Mouse (Mus musculus) forebrain, embryonic 11.5 days (tissue): ENCODE measurements around the gene Agpat3. TPM values are rescaled to one million over a fixed set of nuclear protein-coding genes. Genes with fewer than 3 reads are reported as not detected.

ENCODE experiments used
- ATAC-seq: fragments of 200-750 bp; cut with Nextera tagmentation; replicated peaks from 2 replicates; pipeline ENCODE4 v1.8.0; 2017; ENCODE audit warnings: moderate TSS enrichment; ENCODE audit not compliant: low FRiP score
- DNase-seq: peaks from one replicate; pipeline ENCODE4 v3.0.0-alpha.2; 2017; ENCODE audit warnings: low spot score
- H3K27ac ChIP-seq: fragments of 300-500 bp; sonication (generic); 2 replicates; pipeline ENCODE4 v1.5.1; 2014; ENCODE audit warnings: low read depth, low read length
- H3K27me3 ChIP-seq: fragments of 300-500 bp; sonication (generic); 2 replicates; pipeline ENCODE4 v1.6.1; 2014; ENCODE audit warnings: mild to moderate bottlenecking, low read length, mixed read lengths; ENCODE audit not compliant: control insufficient read depth, insufficient read depth
- H3K36me3 ChIP-seq: fragments of 300-500 bp; sonication (generic); 2 replicates; pipeline ENCODE4 v1.6.1; 2014; ENCODE audit warnings: mild to moderate bottlenecking, low read length, moderate library complexity, mixed read lengths; ENCODE audit not compliant: control insufficient read depth, insufficient read depth
- H3K4me1 ChIP-seq: fragments of 300-500 bp; sonication (generic); replicated peaks from 2 replicates; pipeline ENCODE4 v1.6.1; 2014; ENCODE audit warnings: low read length, mixed read lengths; ENCODE audit not compliant: control insufficient read depth, insufficient read depth
- H3K4me2 ChIP-seq: fragments of 300-500 bp; sonication (generic); 2 replicates; pipeline ENCODE4 v1.6.1; 2014; ENCODE audit warnings: low read depth, mild to moderate bottlenecking, low read length, moderate library complexity, mixed read lengths; ENCODE audit not compliant: severe bottlenecking
- H3K4me3 ChIP-seq: fragments of 300-500 bp; sonication (generic); 2 replicates; pipeline ENCODE4 v1.5.1; 2014; ENCODE audit warnings: low read depth, low read length
- H3K9ac ChIP-seq: fragments of 300-500 bp; sonication (generic); 2 replicates; pipeline ENCODE4 v1.6.1; 2014; ENCODE audit warnings: low read length
- H3K9me3 ChIP-seq: fragments of 300-500 bp; sonication (generic); 2 replicates; pipeline ENCODE4 v1.6.1; 2016; ENCODE audit warnings: low read length, mixed read lengths; ENCODE audit not compliant: control insufficient read depth
- WGBS: fragments of 180-500 bp; shearing (Covaris S2); extraction: QIAGEN DNeasy Blood & Tissue Kit; methylation state at CpG from one replicate; pipeline ENCODE4 v1.1.7; 2014; 5-methylcytosine and 5-hydroxymethylcytosine counted together
- microRNA-seq: library from miRNA; unstranded; fragments of <30 nt; microRNA quantifications from one replicate; pipeline ENCODE4, GENCODE M21; 2016; ENCODE audit not compliant: insufficient number of aligned reads
- polyA plus RNA-seq: library from polyadenylated mRNA; unstranded; fragments of >200 nt; fragmentation: Nextera tagmentation; extraction: Ambion mirVana; gene quantifications from 2 replicates; pipeline ENCODE4 v1.2.1, GENCODE M21; 2014

Gene Agpat3
- polyA plus RNA-seq, 1 experiment from 2014 or later, result 52.3 TPM

DNA sequence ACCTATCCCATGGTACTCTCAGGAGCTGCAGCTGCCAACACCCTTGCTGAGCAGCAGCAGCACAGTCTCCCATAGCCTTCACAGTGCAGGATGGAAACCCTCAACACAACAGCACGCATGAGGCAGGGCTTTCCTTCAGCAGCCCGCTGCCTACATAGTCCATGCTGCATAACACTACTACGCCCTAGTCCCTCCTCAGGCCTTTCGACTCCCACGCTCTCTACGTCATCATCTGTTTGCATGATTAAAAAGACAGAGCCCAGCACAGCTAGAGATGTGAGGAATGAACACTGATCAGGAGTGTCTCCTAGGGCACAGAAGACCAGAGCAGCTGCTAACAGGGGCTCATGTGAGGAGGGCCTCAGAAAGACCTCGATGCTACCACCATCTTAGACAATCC, 131.0 kb downstream of the Agpat3 start:
- no peak overlapping the region for H3K4me3 ChIP-seq
- DNase-seq, result no peak
- H3K4me1 ChIP-seq, result no peaks in the 10 kb centered on the region
- no peak overlapping the region for H3K9ac ChIP-seq
- H3K36me3 ChIP-seq, result no peaks in the 10 kb centered on the region; the same call in 1 of the 2 replicates
- no peak for ATAC-seq
- 92% methylated on average over 7 of the region's 7 CpGs for WGBS
- no peak overlapping the region for H3K4me2 ChIP-seq
- H3K27ac ChIP-seq, result no peak overlapping the region
- no peaks in the 10 kb centered on the region for H3K27me3 ChIP-seq
- H3K9me3 ChIP-seq, result no peaks in the 10 kb centered on the region

DNA sequence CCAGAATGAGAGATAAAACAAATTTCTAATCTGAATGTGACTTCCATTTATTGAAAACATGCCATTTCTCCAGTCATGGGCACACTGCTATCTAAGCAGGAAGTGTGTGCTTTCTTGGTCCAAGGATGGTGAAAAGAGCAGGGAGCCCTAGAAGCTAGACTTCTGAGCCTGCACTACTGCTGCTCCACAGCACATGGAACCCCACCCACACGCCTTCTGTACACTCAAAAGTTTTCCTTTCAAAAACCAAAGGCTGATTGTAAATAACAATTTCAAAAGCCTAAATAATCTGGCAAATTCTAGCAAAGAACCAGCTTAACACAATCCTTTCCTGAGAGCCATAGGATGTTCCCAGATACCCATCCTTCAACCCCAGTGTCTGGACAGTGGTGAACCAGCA, 132.8 kb downstream of the Agpat3 start:
- Histone ChIP-seq H3K9ac (no peak overlapping the region), H3K4me2 (no peak overlapping the region), H3K27ac (no peak overlapping the region), H3K27me3 (no peaks in the 10 kb centered on the region), H3K9me3 (no peaks in the 10 kb centered on the region), H3K36me3 (no peaks in the 10 kb centered on the region; the same call in 1 of the 2 replicates), H3K4me3 (no peak overlapping the region), H3K4me1 (no peaks in the 10 kb centered on the region)
- WGBS, result 91% methylated on average over 1 of the region's 1 CpGs
- no peak for ATAC-seq
- DNase-seq, result no peak

Small RNA genes lying within 50 kb of the gene (microRNA-seq; reads per million reads assigned to microRNA genes)
- gene Mir7659, result not detected

Other genes with a start within 250 kb of the Agpat3 start
- 14.0 and 16.3 TPM in 2 replicates for gene D10Jhu81e, start 182.7 kb downstream of the Agpat3 start, polyA plus RNA-seq
- 23.7 and 28.4 TPM in 2 replicates for gene Pwp2, start 167.3 kb downstream of the Agpat3 start, polyA plus RNA-seq
- gene Trappc10, start 107.8 kb downstream of the Agpat3 start, polyA plus RNA-seq, result 15.5 and 19.9 TPM in 2 replicates
- gene Rrp1, start 60.6 kb upstream of the Agpat3 start, polyA plus RNA-seq, result 290 and 324 TPM in 2 replicates
- 104 and 112 TPM in 2 replicates for gene Cstb, start 73.2 kb upstream of the Agpat3 start, polyA plus RNA-seq
- gene Pdxk, start 112.5 kb upstream of the Agpat3 start, polyA plus RNA-seq, result 8.0 and 9.2 TPM in 2 replicates
- gene Olfr1358, start 164.9 kb upstream of the Agpat3 start, polyA plus RNA-seq, result not detected in 2 replicates
- 22.6 and 29.4 TPM in 2 replicates for gene Ilvbl, start 221.9 kb upstream of the Agpat3 start, polyA plus RNA-seq
- gene Syde1, start 239.5 kb upstream of the Agpat3 start, polyA plus RNA-seq, result 13.5 and 14.3 TPM in 2 replicates